Mouse (Mus musculus): ENCODE measurements around the gene Podxl.

The Podxl gene

GRCm38 (mm10) chr6:31563235-31564181, at the start of gene Podxl:
Gene Podxl (minus strand): TSS chr6:31563981.
- in situ Hi-C loops (cut with MboI, MseI): no loop called here

- in situ Hi-C loops (cut with MboI, MseI): no loop called here
Observed at GRCm38 (mm10) chr6:31612560-31613270, 48.9 kb upstream of the Podxl start.

- in situ Hi-C loops (cut with MboI, MseI): no loop called here
Observed at GRCm38 (mm10) chr6:31606429-31606828, 42.6 kb upstream of the Podxl start.

- in situ Hi-C loops (cut with MboI, MseI): no loop called here
Observed at GRCm38 (mm10) chr6:31604629-31605265, 41.0 kb upstream of the Podxl start.

- in situ Hi-C loops (cut with MboI, MseI): no loop called here
Observed at GRCm38 (mm10) chr6:31602489-31602888, 38.7 kb upstream of the Podxl start.

GRCm38 (mm10) chr6:31601131-31601530, 37.4 kb upstream of the Podxl start:
- in situ Hi-C loops (cut with MboI, MseI): no loop called here

GRCm38 (mm10) chr6:31599863-31600262, 36.1 kb upstream of the Podxl start:
- in situ Hi-C loops (cut with MboI, MseI): no loop called here

GRCm38 (mm10) chr6:31598349-31598911, 34.6 kb upstream of the Podxl start:
- in situ Hi-C loops (cut with MboI, MseI): no loop called here

GRCm38 (mm10) chr6:31597136-31597460, 33.3 kb upstream of the Podxl start:
- in situ Hi-C loops (cut with MboI, MseI): no loop called here

- in situ Hi-C loops (cut with MboI, MseI): no loop called here
Observed at GRCm38 (mm10) chr6:31596346-31597135, 32.8 kb upstream of the Podxl start.

- in situ Hi-C loops (cut with MboI, MseI): no loop called here
Observed at GRCm38 (mm10) chr6:31592579-31593238, 28.9 kb upstream of the Podxl start.

GRCm38 (mm10) chr6:31592128-31592527, 28.3 kb upstream of the Podxl start:
- in situ Hi-C loops (cut with MboI, MseI): no loop called here

GRCm38 (mm10) chr6:31591676-31592075, 27.9 kb upstream of the Podxl start:
- in situ Hi-C loops (cut with MboI, MseI): no loop called here

- in situ Hi-C loops (cut with MboI, MseI): no loop called here
Observed at GRCm38 (mm10) chr6:31590754-31591153, 27.0 kb upstream of the Podxl start.

- in situ Hi-C loops (cut with MboI, MseI): no loop called here
Observed at GRCm38 (mm10) chr6:31589268-31589667, 25.5 kb upstream of the Podxl start.

- in situ Hi-C loops (cut with MboI, MseI): no loop called here
Observed at GRCm38 (mm10) chr6:31587655-31588054, 23.9 kb upstream of the Podxl start.

- in situ Hi-C loops (cut with MboI, MseI): no loop called here
Observed at GRCm38 (mm10) chr6:31586127-31586526, 22.3 kb upstream of the Podxl start.

- in situ Hi-C loops (cut with MboI, MseI): no loop called here
Observed at GRCm38 (mm10) chr6:31576151-31576550, 12.4 kb upstream of the Podxl start.

GRCm38 (mm10) chr6:31575063-31575462, 11.3 kb upstream of the Podxl start:
- in situ Hi-C loops (cut with MboI, MseI): no loop called here

GRCm38 (mm10) chr6:31571459-31571858, 7.7 kb upstream of the Podxl start:
- in situ Hi-C loops (cut with MboI, MseI): no loop called here
